ENCODE assay signal across 18 mouse cellular contexts in genomic region chr8:9182461-9182860, GRCm38 (mm10).
"Had no signal": no experiment of that assay in that cellular context is flagged by ENCODE, and none has a peak within 500 bp of the region (broad histone marks: within the 10 kb centered on the region; RNA-seq: fewer than 3 reads in every experiment).

No protein-coding gene starts in this region.

- H3K27ac ChIP-seq: liver, embryonic 12.5 days; liver, embryonic 14.5 days; macrophage; midbrain, embryonic 13.5 days; neural tube, embryonic 12.5 days; stomach, embryonic 15.5 days; stomach, postnatal 0 days had no signal

- H3K4me3 ChIP-seq: liver, embryonic 12.5 days; megakaryocyte, embryonic 14.5 days; midbrain, embryonic 13.5 days; neural tube, embryonic 12.5 days; stomach, embryonic 15.5 days had no signal

- H3K4me1 ChIP-seq: liver, embryonic 12.5 days; megakaryocyte, embryonic 14.5 days; midbrain, embryonic 13.5 days; stomach, embryonic 15.5 days had no signal

- ATAC-seq: liver, embryonic 12.5 days; midbrain, embryonic 13.5 days; midbrain, embryonic 16.5 days had no signal

- H3K9me3 ChIP-seq: liver, embryonic 12.5 days; megakaryocyte, embryonic 14.5 days; midbrain, embryonic 13.5 days; neural tube, embryonic 12.5 days; stomach, embryonic 15.5 days had no signal

- DNase-seq: lung, adult 18-20 months; lung, embryonic 14.5 days; lung, postnatal 10 days; lung, postnatal 36 days; right cerebral cortex, postnatal 14 days; thymus, adult 2 months; thymus, postnatal 25 days; thymus, postnatal 4 days had no signal

- H3K36me3 ChIP-seq: liver, embryonic 12.5 days; midbrain, embryonic 13.5 days; neural tube, embryonic 12.5 days; stomach, embryonic 15.5 days had no signal

- H3K4me2 ChIP-seq: liver, embryonic 12.5 days; lung, embryonic 14.5 days; midbrain, embryonic 11.5 days; midbrain, embryonic 13.5 days; neural tube, embryonic 12.5 days; stomach, embryonic 15.5 days had no signal

- H3K27me3 ChIP-seq: liver, embryonic 12.5 days; megakaryocyte, embryonic 14.5 days; neural tube, embryonic 12.5 days; stomach, embryonic 15.5 days had no signal

- H3K9ac ChIP-seq: liver, embryonic 12.5 days; liver, embryonic 14.5 days; lung, embryonic 14.5 days; midbrain, embryonic 13.5 days; neural tube, embryonic 12.5 days; stomach, embryonic 15.5 days had no signal
